ENCODE assay signal across 12 mouse cellular contexts in genomic region chr7:100514573-100514972, GRCm38 (mm10). TPM values are rescaled to one million over a fixed set of nuclear protein-coding genes. Genes with fewer than 3 reads are reported as not detected.
DNase-seq lines count a peak whose midpoint lies in the region; ATAC-seq and TF ChIP-seq lines count a peak whose summit lies in the region.
"Had no signal": no experiment of that assay in that cellular context is flagged by ENCODE, and none has a peak within 500 bp of the region (broad histone marks: within the 10 kb centered on the region; RNA-seq: fewer than 3 reads in every experiment).

Dnajb13 (minus strand) TSS chr7:100514960.

- 0 out of 2 replicates have a peak within 1 kb of the TSS, but pooled peaks have one; percentile 7 for H3K4me2 ChIP-seq in heart, embryonic 14.5 days (ENCODE audit: low read length)
- 0 out of 2 replicates have a peak within 1 kb of the TSS, but pooled peaks have one; percentile 4 for H3K4me2 ChIP-seq in forebrain, embryonic 14.5 days (ENCODE audit: low read length)
- H3K4me2 ChIP-seq in midbrain, embryonic 13.5 days (replicated peaks), result peak within 1 kb of the TSS; percentile 17

- no peak for TF ChIP-seq RAD21 in MEL (IDR thresholded peaks at IDR 0.05; ENCODE audit: low read depth, low read length)

- ATAC-seq in heart, embryonic 14.5 days (ENCODE audit: insufficient number of reproducible peaks, insufficient read depth, low FRiP score, low read depth), result no peak
- peak; percentile 55 for ATAC-seq in forebrain, embryonic 14.5 days
- ATAC-seq in midbrain, embryonic 13.5 days, result peak; percentile 60

- no peak for TF ChIP-seq EP300 in MEL (IDR thresholded peaks at IDR 0.05; ENCODE audit: low read depth in 1 of 2, low read length in 2 of 2)

- peaks cover 0 to 2% of the 10 kb centered on the region in 2 experiments; a peak in 1 of 4 replicates for H3K4me1 ChIP-seq in heart, embryonic 14.5 days (ENCODE audit: control insufficient read depth in 2 of 2, insufficient read depth in 2 of 2, low read length in 2 of 2)
- peaks cover 0 to 5% of the 10 kb centered on the region in 2 experiments; a peak in 1 of 4 replicates for H3K4me1 ChIP-seq in MEL (ENCODE audit: control insufficient read depth in 1 of 2, insufficient read depth in 2 of 2, low read length in 2 of 2)
- H3K4me1 ChIP-seq in forebrain, embryonic 14.5 days (ENCODE audit: control insufficient read depth, insufficient read depth, low read length), result no peaks in the 10 kb centered on the region
- no peaks in the 10 kb centered on the region; the same call in 1 of the 2 replicates for H3K4me1 ChIP-seq in midbrain, embryonic 13.5 days (replicated peaks)

- H3K27ac ChIP-seq in heart, embryonic 14.5 days (replicated peaks in 1 of 2; ENCODE audit: control insufficient read depth in 1 of 2, insufficient read depth in 1 of 2, low read depth in 2 of 2, low read length in 2 of 2), result no peak within 1 kb of the TSS
- no peak within 1 kb of the TSS for H3K27ac ChIP-seq in MEL (ENCODE audit: control insufficient read depth, low read depth, low read length)
- no peak within 1 kb of the TSS for H3K27ac ChIP-seq in forebrain, embryonic 14.5 days (ENCODE audit: low read depth, low read length)
- H3K27ac ChIP-seq in midbrain, embryonic 13.5 days, result no peak within 1 kb of the TSS

- no peaks in the 10 kb centered on the region; the same call in 1 of the 2 replicates for H3K27me3 ChIP-seq in heart, embryonic 14.5 days (ENCODE audit: control insufficient read depth, insufficient read depth, low read length)
- H3K27me3 ChIP-seq in MEL (ENCODE audit: control insufficient read depth in 1 of 2, insufficient read depth in 2 of 2, low read length in 2 of 2), result no peaks in the 10 kb centered on the region; a peak in 1 of 4 replicates
- H3K27me3 ChIP-seq in forebrain, embryonic 14.5 days (replicated peaks; ENCODE audit: control insufficient read depth, insufficient read depth, low read length), result no peaks in the 10 kb centered on the region
- H3K27me3 ChIP-seq in midbrain, embryonic 13.5 days, result no peaks in the 10 kb centered on the region

- TF ChIP-seq CTCF in MEL (IDR thresholded peaks at IDR 0.05 in 2 of 3, conservative IDR thresholded peaks at IDR 0.05 in 1 of 3; ENCODE audit: control insufficient read depth in 1 of 3, insufficient read depth in 1 of 3, low read depth in 2 of 3, low read length in 3 of 3, poor library complexity in 1 of 3, severe bottlenecking in 1 of 3), result no peak

- H3K4me3 ChIP-seq in heart, embryonic 14.5 days (ENCODE audit: control insufficient read depth in 1 of 2, insufficient read depth in 1 of 2, low read depth in 1 of 2, low read length in 2 of 2), result no peak within 1 kb of the TSS
- no peak within 1 kb of the TSS for H3K4me3 ChIP-seq in MEL (ENCODE audit: control insufficient read depth in 1 of 2, insufficient read depth in 1 of 2, low read depth in 2 of 2, low read length in 2 of 2)
- H3K4me3 ChIP-seq in forebrain, embryonic 14.5 days (ENCODE audit: low read depth, low read length), result no peak within 1 kb of the TSS
- no peak within 1 kb of the TSS for H3K4me3 ChIP-seq in midbrain, embryonic 13.5 days (replicated peaks)

- H3K9ac ChIP-seq in heart, embryonic 14.5 days (ENCODE audit: low read length), result no peak within 1 kb of the TSS
- no peak within 1 kb of the TSS for H3K9ac ChIP-seq in MEL (ENCODE audit: control insufficient read depth, low read depth, low read length, poor library complexity, severe bottlenecking)
- no peak within 1 kb of the TSS for H3K9ac ChIP-seq in forebrain, embryonic 14.5 days (ENCODE audit: low read length)
- H3K9ac ChIP-seq in midbrain, embryonic 13.5 days (replicated peaks), result no peak within 1 kb of the TSS

- H3K79me2 ChIP-seq in MEL (ENCODE audit: control insufficient read depth, insufficient read depth, low read length, poor library complexity), result no peaks in the 10 kb centered on the region

- H3K36me3 ChIP-seq in heart, embryonic 14.5 days (ENCODE audit: control insufficient read depth, insufficient read depth, low read length), result no peaks in the 10 kb centered on the region
- H3K36me3 ChIP-seq in MEL (ENCODE audit: control insufficient read depth in 1 of 2, insufficient read depth in 2 of 2, low read length in 2 of 2), result no peaks in the 10 kb centered on the region; a peak in 1 of 4 replicates
- H3K36me3 ChIP-seq in forebrain, embryonic 14.5 days (ENCODE audit: control insufficient read depth, insufficient read depth, low read length), result no peaks in the 10 kb centered on the region
- H3K36me3 ChIP-seq in midbrain, embryonic 13.5 days, result no peaks in the 10 kb centered on the region

- WGBS in heart, embryonic 14.5 days, result 44% methylated on average over 11 of the region's 11 CpGs
- WGBS in forebrain, embryonic 14.5 days, result 53% methylated on average over 11 of the region's 11 CpGs
- WGBS in midbrain, embryonic 13.5 days, result 42% methylated on average over 11 of the region's 11 CpGs

- no peaks in the 10 kb centered on the region for H3K9me3 ChIP-seq in heart, embryonic 14.5 days (ENCODE audit: control insufficient read depth, low read length)
- no peaks in the 10 kb centered on the region for H3K9me3 ChIP-seq in MEL (replicated peaks; ENCODE audit: insufficient read depth, low read length)
- H3K9me3 ChIP-seq in forebrain, embryonic 14.5 days (replicated peaks; ENCODE audit: control insufficient read depth, low read length), result no peaks in the 10 kb centered on the region
- H3K9me3 ChIP-seq in midbrain, embryonic 13.5 days, result no peaks in the 10 kb centered on the region

- TF ChIP-seq POLR2A in MEL (IDR thresholded peaks at IDR 0.05; ENCODE audit: control insufficient read depth in 1 of 2, insufficient read depth in 1 of 2, low read depth in 1 of 2, low read length in 2 of 2, poor library complexity in 1 of 2), result no peak

- no peak for DNase-seq in heart, adult 8-10 months (ENCODE audit: low spot score)
- no peak for DNase-seq in MEL (ENCODE audit: low read depth, low spot score)
- peak; percentile 42 for DNase-seq in forebrain, embryonic 14.5 days (ENCODE audit: low spot score)
- no peak for DNase-seq in ovary, postnatal 36 days (ENCODE audit: low spot score)
- DNase-seq in layer of hippocampus, adult 11-12 months (ENCODE audit: low spot score), result no peak
- no peak for DNase-seq in ovary, postnatal 10 days (ENCODE audit: low spot score)
- DNase-seq: adrenal gland, adult 2 months; cerebellum, adult 8-10 months; heart, postnatal 4 days; thymus, adult 18-20 months had no signal

TF ChIP-seq in MEL, 35 proteins besides CTCF, POLR2A, EP300 and RAD21:
- peak; percentile 63; the same call in 1 of the 2 replicates for TF ChIP-seq HCFC1 (IDR thresholded peaks at IDR 0.05; ENCODE audit: low read depth, low read length)
- TF ChIP-seq ZMIZ1 (IDR thresholded peaks at IDR 0.05; ENCODE audit: low read depth, low read length), result no peak

RNA-seq across cellular contexts. Expression of gene Dnajb13, which starts in this region (rescaled TPM):
- polyA plus RNA-seq in heart, embryonic 14.5 days (2014; fragmentation: Nextera tagmentation; extraction: Ambion mirVana), result 0.15 TPM in 1 of 2 replicates, not detected in the other
- under 1 TPM in 1 of 4 experiments, not detected in 3; 0.50 TPM for total RNA-seq in heart, adult 8-10 months (2022)
- 2.0 and 2.2 TPM in 2 replicates for total RNA-seq in MEL (2012; rRNA removed)
- 1 to 10 TPM in 1 of 2 experiments, not detected in 1; 3.6 TPM for polyA plus RNA-seq in MEL (2012; ENCODE audit: insufficient read depth in 1 of 2, insufficient read length in 2 of 2, low read depth in 1 of 2, low replicate concordance in 2 of 2, missing spikeins in 1 of 2)
- polyA plus RNA-seq in forebrain, embryonic 14.5 days (2014; fragmentation: Nextera tagmentation; extraction: Ambion mirVana), result 4.6 and 5.0 TPM in 2 replicates
- polyA plus RNA-seq in midbrain, embryonic 13.5 days (2015; fragmentation: Nextera tagmentation; extraction: Ambion mirVana), result 1.2 and 3.2 TPM in 2 replicates
- total RNA-seq: heart, postnatal 4 days had no signal
